Mouse (Mus musculus) left cerebral cortex, postnatal 25 days (tissue): Measurements from ENCODE around the gene Olfr220. TPM values are rescaled to one million over a fixed set of nuclear protein-coding genes. Genes with fewer than 3 reads are reported as not detected.

Source experiments
- DNase-seq, 2 experiments: peaks; one replicate each; pipeline ENCODE4 v3.0.0; 2022; ENCODE audit warnings: low spot score in 2 of 2, mixed read lengths in 1 of 2
- intact Hi-C: fragments of 180-260 bp; cut with DNase I; formaldehyde crosslinking; loops from one replicate; pipeline ENCODE4 v1.15.1; 2025
- total RNA-seq, 2 experiments: library from RNA; stranded (reverse); gene quantifications; 2 replicates each; pipeline ENCODE4 v1.2.3; 2021

Olfr220 gene
- total RNA-seq, result not detected

DNA sequence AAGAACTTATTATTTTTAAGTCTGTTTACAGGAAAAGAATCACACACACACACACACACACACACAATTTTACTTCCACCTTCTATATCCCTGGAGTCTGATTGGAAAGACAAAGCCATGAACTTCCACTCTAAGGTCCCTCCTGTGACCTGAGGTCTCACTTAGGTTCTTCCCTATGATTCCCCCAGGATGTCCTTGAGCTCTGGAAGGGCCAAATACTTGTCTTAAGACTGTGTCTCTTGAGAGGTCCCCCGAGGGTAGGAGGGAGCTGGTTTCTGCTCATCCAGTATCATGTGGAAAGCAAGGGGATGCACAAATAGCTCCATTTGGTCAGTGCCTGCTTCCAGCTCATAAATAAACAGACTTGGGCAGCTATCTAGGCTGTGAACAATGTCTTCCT lies at the start of gene Olfr220:
Gene Olfr220 (plus strand): TSS at position 301 of the 400 bp plus-strand sequence.
- no peak for DNase-seq
- intact Hi-C loops, result no loop called here

DNA sequence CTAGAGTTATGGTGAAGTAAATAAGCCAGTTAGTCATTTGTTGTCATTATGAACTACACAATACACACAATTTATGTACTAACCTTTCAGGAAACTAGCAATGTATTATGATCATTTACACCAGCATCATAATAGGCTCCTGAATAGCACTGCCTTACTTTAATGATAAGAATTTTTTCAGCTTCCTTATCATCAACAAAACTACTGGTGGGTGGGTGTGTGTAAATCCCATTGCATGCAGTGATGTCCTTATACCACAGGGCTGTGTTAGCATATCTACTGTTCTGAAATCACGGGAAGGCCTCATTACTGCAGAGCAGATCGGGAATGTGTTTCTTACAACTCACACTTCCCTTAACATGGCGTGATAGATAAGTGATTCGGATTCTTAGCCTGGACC lies 18.9 kb upstream of the Olfr220 start:
- intact Hi-C loops, result no loop called here
- no peak for DNase-seq

DNA sequence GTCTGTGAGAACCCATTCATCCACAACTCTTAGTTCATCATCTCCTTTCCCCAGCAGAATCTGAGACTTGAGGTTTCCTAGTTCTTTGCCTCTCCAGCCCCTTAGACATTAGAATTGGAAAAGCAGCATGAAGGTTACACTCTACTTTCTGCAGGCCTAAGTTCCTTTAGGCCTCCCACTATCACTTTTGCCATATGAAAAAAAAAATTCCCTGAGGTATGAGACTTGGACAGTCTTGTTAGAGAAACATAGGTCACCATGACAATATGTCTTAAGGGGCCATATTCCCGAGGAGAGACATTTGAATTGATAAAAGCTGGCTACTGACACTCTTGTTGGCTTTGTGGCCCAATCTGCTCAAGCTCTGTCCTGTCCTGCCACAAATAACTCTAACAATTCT lies 18.1 kb upstream of the Olfr220 start, which contains the start of gene Olfr414:
Gene Olfr414 (plus strand): TSS at position 301 of the 400 bp plus-strand sequence.
- no peak for DNase-seq
- intact Hi-C loops, result no loop called here

DNA sequence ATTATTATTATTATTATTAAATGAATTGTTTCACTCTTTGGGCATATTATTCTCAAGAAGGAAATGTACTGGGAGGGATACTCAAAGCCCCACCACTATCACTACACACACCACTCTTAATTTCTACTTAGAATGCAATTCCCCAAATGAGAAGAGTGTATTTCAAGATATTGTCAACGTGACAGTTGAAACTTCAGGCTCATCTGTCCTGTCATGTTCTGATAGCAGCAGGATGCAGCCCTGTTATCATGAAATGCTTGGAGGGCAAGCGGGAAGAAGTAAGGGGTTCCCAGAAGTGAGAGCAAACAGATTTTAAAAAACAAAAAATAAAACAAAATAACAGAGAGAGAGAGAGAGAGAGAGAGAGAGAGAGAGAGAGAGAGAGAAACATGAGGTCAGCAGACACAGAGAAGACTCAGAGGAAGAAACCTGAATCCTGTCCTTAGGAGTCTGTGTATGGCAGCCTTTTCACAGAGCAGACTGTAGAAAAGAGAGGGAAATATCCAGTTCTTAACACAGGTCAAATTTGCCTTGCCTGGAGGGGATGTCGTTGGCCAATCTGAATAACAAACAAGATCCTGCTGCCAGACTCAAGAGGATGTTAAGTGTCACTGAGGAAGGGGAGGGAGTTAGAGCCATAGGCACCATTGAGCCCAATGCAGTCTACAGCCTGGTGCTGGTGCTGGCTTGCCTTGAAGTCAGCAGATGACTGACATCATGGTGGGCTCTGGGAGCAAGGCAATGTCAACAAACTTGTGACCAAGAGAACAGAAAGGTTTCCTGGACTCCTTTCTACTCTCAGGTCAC lies 15.5 kb upstream of the Olfr220 start:
- intact Hi-C loops, result no loop called here
- no peak for DNase-seq

DNA sequence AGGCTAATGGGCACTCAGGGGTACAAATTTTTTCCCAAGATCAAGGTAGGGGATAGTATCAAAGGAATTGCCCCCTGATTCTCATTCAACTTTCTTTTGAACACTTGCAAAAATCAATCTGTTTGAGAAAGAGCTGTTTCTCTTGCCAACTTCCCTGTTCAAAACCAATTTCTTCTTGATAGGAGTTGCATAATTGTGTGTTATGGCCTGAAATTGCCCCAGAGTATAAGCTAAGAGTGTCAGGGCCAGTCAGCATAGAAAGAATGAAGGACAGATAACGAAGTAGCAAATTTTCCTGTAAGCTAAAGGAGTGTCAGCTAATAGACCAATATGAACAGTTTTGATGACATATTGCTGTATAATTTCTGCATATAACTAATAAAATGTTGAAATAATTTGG lies 14.5 kb upstream of the Olfr220 start:
- intact Hi-C loops, result no loop called here
- no peak for DNase-seq

DNA sequence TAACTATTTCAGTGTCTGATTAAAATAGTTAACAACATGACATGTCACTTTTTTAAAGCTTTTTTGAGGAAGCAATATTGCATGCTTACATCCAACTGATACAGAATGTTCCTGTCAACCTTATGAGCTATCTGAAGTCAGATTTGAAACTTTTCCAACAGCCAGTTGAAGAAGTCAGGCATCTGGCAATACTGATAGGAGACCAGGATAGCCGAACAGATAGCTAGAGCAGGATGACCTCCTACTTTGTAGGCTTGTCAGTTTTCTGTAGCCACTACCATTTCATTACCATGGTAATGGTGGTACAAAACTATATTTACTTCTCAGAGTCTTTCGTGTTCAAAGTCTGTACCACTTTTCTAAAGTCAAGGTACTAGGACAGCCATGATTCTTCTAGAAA lies 13.5 kb upstream of the Olfr220 start:
- no peak for DNase-seq
- intact Hi-C loops, result no loop called here

DNA sequence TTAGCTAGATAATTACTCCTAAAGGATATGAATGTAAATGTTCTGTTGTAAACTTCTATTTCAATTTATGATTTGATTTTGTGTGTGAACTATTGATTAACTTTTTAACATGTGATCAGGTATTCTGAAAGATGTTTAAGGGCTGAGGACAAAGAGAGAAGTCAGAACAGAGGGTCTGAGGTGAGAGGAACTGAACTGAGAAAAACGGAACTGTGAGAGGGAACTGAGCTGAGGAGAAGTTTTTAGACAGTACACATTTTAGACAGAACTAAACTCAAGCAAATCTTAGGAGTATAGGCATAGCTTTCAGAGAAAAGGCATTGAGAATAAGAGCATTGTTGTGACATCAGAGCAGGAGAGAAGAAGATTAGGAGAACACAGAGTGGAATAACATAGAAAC lies 7.8 kb upstream of the Olfr220 start:
- no peak for DNase-seq
- intact Hi-C loops, result no loop called here

DNA sequence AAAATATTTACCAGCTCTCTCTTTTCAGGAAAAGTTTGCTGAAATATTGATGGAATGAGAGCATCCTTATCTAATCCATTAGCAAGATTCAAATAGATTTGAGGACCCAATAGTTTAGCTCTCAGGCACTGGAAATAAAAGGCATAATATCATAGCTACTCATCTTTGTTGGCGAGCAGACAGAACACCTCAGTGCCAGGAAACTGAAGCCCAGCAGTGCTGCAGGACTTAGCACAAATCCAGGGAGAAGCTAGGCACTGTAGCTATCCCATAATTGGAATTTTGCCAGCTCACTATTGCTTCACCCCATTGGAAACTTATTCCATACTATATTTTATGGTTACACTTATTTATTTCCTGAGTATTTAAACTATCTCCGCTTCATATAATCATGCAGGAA lies 13.2 kb downstream of the Olfr220 start:
- intact Hi-C loops, result no loop called here

DNA sequence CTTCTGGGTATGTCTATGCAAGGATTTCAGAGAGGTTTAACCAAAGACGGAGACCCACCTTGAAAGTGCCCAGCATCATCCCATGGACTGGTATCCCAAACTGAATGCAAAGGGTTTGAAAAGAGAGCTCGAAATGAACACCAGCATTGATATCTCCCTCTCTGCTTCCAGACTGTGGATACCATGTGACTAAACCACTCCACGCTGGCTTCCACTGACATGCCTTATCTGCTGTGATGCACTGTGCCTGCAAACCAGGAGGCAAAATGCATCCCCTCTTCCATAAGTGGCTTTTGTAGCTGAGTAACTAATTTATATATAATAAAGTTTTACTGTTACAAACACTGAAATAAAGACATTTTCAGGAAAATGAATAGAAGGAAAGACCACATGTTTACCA lies 23.5 kb downstream of the Olfr220 start:
- no peak for DNase-seq
- intact Hi-C loops, result loop anchor here (5.0 to 10.0 kb wide), 3 partner anchors 537 to 1008 kb away; no protein-coding TSS in a partner anchor

More for the DNA sequence above, 13.2 kb downstream of the Olfr220 start:
- no peak for DNase-seq

DNA sequence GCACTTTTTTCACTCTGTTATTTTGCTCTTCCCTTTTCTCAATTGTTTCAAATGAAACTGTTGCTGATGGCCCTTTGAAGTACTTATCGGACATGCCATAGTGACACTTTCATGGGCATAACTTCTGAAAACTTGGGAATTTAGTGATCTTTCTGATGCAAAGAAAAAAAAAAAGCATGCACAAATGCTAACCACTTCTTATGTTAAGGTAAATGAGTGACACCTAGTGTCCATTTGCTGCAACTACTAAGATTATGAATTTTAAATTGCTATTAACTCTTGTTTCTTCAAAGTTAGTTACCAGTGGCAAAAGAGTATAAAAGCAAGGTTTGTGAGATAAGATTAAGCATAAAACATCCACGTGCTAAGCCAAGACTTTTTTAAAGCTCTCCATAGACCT lies 24.4 kb downstream of the Olfr220 start:
- DNase-seq, result peak in 1 of 2 experiments; percentile 35
- intact Hi-C loops, result loop anchor here (5.0 to 10.0 kb wide), 3 partner anchors 536 to 1009 kb away; no protein-coding TSS in a partner anchor

DNA sequence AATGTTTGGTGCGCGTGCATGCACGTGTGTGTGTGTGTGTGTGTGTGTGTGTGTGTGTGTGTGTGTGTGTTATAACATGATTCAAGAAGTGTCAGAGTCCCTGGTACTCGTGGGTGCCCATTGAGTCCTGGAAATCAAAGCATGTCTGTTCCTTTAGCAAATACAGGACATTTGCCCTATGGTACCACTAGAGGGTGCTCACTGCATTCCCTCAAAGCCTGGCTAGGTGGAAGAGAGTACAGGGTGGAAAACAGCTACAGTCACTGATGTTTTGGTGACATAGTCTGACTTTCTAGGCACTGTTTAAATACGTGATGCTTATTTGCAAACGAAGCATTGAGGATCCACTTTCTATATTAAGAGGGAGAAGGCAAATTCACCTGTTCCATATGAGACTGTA lies 27.9 kb downstream of the Olfr220 start:
- peak; percentile 53 to 77 for DNase-seq
- intact Hi-C loops, result loop anchor here (2.0 to 10.0 kb wide), 5 partner anchors 33 to 1012 kb away; no protein-coding TSS in a partner anchor

DNA sequence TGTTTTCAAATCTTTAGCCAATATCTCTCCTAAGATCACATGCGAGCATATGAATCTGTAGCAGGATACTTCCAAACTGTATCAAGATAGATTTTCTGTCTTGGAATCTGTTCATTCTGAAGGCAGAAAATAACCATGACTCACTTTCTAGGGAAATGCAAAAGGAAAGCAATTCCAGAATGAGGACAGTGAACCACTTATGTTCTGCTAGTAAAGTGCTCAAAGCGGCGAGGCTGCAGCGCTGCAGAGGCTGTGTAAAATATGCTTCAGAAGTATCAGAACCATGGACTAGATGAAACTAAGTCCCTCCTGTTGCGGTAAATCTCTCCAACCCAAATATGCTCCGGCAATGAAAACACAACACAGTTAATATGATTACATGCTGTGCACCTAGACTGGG lies 40.7 kb downstream of the Olfr220 start:
- peak in 1 of 2 experiments; percentile 81 for DNase-seq
- intact Hi-C loops, result no loop called here

DNA sequence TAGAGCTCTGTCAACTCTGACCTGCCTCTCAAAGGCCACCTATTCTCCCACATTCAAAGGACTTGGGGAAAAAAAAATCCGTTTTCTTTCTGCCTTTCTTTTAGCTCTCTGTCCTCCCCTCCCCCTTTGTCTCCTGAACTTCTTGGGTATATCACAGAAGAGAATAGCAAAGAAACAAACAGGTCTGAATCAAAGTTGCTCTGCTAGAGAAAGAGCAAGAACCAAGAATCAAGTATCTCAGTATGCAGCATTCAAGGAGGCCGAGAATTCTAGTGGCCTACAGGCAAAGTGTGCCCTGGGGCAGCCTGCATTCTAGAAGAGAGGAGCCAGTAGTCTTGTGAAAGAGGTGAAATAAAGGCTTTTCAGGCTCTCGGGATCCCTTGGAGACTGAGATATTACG lies 58.2 kb downstream of the Olfr220 start:
- intact Hi-C loops, result no loop called here
- no peak for DNase-seq

Other genes starting within 250 kb of the Olfr220 start
- not detected for gene Olfr419, start 190.0 kb upstream of the Olfr220 start, total RNA-seq
- gene Mptx1, start 111.6 kb upstream of the Olfr220 start, total RNA-seq, result not detected
- not detected for gene Olfr417, start 77.0 kb upstream of the Olfr220 start, total RNA-seq
- gene Olfr248, start 51.0 kb upstream of the Olfr220 start, total RNA-seq, result not detected
- not detected for gene Olfr414, start 18.0 kb upstream of the Olfr220 start, total RNA-seq
- gene Fmn2, start 59.7 kb downstream of the Olfr220 start, total RNA-seq, result 10 to 100 TPM; 65.1 to 67.9 TPM